Mouse (Mus musculus) urinary bladder, adult 2 months (tissue): Measurements from ENCODE around the gene Slit1. TPM values are rescaled to one million over a fixed set of nuclear protein-coding genes. Genes with fewer than 3 reads are reported as not detected.

ENCODE experiments used
- DNase-seq: peaks from one replicate; pipeline ENCODE4 v3.0.0; 2022; ENCODE audit warnings: low spot score
- polyA plus RNA-seq: library from polyadenylated mRNA; depleted of rRNA; stranded (reverse); fragments of >200 nt; gene quantifications from 2 replicates; pipeline ENCODE4 v1.2.3, GENCODE M21; 2012

Slit1 gene
- polyA plus RNA-seq, 1 experiment: 0.15 TPM

DNA sequence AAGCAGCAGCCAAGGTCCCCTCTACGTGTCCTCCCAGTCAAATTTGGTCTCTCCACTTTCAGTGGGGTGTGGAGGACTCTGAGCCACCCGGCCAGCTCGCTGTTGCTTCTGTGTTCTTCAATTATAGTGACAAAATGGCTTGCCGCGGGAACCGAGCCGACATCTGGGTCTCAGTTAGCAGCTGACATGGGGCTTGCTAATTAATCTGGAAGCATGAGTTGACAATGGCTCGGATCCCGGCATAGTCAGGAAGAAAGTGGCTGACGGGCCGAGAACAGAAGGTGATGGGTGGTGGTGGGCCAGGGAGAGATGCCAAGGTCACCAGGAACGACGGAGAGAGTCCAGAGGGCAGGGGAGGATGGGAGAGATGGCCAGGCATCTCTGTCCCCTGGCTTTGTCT, 55.2 kb downstream of the Slit1 start:
- no peak for DNase-seq

GRCm38 (mm10) chr19:41687836-41688235, 55.6 kb downstream of the Slit1 start:
- DNase-seq: no peak

- no peak for DNase-seq
Measured at GRCm38 (mm10) chr19:41686194-41686593, 57.3 kb downstream of the Slit1 start.

DNA sequence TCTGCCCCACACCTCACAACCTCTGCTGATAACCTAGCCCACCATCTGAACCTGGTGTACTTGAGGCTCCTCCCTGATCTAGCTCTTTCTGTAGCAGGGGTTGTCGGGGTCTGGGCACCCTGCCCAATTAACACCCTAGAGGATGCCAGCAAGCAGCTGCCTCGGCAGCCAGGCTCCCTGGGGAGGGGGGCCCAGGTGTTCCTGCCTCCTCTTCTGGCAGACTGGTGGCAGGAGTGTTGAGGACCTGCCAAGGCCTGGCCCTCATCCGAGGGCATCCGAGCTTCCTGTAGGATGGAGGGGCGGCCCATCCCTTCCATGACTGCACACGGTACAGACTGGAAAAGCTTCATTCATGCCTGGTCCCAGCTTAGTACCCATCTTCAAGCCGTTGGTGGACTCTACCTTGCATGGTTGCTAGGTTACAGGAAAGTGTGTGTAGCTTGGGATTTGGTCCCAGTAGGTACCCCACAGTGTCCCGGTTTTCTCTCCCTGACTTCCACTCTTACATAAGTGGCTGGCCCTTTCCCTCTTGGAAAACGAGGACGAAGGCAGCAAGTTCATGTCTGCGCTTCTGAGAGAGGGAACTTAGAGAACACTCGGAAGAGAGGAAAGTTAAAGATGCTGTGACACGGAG, 57.9 kb downstream of the Slit1 start:
- no peak for DNase-seq

- no peak for DNase-seq
Measured at GRCm38 (mm10) chr19:41684874-41685273, 58.6 kb downstream of the Slit1 start.

DNA sequence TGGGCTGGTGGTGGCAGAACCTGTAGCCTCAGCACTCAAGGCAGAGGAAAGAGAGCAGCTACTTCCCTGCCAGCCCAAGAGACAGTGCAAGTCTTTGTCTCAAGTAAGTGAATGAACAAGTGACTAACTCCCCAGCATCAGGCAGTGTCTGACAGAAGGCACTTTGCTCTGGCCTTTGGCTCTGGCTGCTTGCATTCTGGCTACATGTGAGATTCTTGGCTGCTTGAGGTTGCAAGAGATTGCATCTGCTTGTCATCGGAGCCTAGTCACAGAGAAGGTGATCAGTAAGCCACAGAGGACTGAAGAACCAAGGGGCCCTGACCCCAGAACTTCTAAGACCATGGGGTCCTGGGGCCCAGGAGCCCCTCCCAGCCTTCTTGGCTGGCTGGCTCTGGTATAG, 59.5 kb downstream of the Slit1 start:
- no peak for DNase-seq

DNA sequence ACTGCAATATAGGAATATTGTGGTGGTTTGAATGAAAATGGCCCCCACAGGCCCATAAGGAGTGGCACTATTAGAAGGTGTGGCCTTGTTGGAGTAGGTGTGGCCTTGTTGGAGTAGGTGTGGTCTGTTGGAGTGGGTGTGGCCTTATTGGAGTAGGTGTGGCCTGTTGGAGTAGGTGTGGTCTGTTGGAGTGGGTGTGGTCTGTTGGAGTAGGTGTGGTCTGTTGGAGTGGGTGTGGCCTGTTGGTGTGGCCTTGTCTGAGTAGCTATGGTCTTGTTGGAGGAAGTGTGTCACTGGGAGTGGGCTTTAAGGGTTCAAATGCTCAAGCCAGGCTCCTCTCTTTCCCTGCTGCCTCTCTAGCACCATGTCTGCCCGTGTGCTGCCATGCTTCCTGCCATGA, 63.2 kb downstream of the Slit1 start:
- no peak for DNase-seq

- no peak for DNase-seq
Measured at GRCm38 (mm10) chr19:41679028-41679427, 64.4 kb downstream of the Slit1 start.

GRCm38 (mm10) chr19:41677575-41677974, 65.9 kb downstream of the Slit1 start:
- no peak for DNase-seq

DNA sequence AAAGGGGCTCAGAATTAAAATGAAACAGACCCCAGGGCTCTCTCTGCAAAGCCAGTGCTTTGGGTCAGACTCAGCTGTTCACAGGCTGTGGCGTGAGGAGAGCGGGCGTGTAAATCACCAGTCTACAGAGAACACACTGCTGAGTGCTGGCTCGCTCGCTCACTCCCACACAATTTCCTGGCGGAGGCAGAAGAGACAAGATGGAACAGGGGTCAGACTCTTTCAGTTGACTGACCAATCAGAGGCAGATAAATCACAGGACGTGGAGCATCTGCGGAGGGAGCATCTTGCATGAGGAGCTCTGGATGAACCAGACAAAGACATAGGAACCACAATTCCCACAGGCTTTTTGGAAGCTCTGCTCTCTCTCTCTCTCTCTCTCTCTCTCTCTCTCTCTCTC, 67.9 kb downstream of the Slit1 start:
- no peak for DNase-seq

DNA sequence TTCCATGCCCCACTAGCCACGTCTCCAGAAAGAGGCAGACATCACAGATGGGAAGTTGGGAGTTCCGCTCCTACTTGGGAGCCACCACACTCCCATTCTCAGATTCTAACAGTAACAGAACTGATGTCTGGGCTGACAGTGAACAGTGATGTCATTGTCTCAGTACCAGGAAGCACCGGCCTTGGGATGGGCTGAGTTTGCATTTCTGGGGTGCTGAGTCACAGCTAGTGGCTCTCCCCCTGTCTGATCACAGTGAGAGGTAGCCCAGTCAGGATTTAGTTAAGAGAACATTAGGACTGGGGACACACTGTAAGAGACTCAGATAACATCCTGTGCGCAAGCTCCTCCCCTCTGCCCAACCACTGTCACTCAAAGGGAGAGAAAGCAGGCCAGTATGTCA, 69.1 kb downstream of the Slit1 start:
- no peak for DNase-seq

DNA sequence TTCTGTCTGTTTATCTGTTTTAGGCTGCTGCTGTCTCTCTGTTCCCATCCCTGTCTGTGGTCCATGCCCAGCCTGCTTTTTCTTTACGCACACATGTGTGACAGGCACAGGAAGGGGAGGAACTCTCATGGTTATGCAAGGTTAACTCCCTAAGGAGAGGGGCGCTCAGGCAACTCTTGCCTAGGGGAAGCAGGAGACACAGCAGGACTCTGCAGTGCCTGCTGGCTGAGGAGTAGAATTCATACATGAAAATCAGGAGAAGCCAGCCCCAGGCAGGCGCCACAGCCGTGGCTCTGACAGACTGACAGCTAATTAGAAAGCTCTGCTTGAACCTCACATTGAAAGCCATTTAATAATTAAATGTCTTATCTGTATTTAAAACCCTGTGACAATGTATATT, 70.6 kb downstream of the Slit1 start:
- DNase-seq: no peak

DNA sequence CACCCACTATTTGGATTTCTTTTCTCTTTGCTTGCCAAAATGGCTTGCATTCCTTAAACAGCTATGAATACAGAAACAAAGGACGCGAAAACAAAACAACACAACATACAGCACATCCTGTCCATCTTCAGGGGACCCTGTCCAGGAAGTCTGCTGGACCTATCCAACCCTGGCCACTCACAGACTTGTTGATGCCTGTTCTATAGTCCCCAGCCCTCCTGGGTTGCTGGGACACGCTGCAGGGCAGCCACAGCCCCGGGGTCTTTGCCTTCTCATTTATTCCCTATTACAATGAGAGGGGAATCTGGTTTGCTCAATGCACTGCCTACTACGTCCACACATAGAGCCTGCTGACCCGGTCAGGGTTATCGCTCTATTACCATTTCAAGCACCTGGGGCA, 72.5 kb downstream of the Slit1 start:
- no peak for DNase-seq

DNA sequence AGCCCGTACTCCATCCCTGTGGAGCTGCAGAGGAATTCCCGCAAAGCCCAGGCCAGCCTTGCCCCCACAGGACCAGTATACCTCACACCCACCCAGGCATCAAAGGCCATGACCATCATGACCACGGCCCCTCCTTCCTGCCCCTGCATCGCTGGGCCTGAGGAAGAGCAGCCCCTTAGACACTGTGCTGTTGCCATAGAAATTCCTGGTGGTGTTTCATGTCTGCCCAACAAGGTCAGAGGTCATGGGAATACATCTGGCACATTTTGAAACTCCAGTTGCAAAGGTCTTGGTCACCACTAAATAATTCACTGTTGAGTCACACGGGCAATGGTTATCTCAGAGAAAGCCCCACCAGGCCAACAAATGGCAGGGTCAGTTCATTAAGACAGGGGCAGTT, 73.0 kb downstream of the Slit1 start:
- no peak for DNase-seq

- DNase-seq: no peak
Measured at GRCm38 (mm10) chr19:41669747-41670342, 73.6 kb downstream of the Slit1 start.

GRCm38 (mm10) chr19:41667591-41667990, 75.9 kb downstream of the Slit1 start:
- DNase-seq: no peak

DNA sequence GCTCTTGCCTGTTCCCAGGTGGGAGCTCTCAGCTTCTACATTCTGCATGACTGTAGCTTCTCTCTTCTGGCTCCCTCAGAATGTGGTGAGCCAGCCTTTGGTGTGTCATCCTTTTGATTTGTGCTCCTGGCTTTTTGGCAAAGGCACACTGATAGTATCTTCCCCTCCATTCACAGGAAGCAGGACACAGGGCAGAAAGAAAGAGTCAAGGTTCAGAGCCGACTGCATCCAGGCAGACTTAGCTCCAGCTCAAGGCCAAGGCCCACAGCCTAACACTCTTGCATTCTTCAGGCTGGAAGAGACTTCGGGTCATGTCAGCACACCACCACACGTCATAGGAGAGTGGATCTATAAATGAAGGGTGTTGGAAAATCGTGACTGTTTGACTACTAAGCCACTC, 77.5 kb downstream of the Slit1 start:
- no peak for DNase-seq

DNA sequence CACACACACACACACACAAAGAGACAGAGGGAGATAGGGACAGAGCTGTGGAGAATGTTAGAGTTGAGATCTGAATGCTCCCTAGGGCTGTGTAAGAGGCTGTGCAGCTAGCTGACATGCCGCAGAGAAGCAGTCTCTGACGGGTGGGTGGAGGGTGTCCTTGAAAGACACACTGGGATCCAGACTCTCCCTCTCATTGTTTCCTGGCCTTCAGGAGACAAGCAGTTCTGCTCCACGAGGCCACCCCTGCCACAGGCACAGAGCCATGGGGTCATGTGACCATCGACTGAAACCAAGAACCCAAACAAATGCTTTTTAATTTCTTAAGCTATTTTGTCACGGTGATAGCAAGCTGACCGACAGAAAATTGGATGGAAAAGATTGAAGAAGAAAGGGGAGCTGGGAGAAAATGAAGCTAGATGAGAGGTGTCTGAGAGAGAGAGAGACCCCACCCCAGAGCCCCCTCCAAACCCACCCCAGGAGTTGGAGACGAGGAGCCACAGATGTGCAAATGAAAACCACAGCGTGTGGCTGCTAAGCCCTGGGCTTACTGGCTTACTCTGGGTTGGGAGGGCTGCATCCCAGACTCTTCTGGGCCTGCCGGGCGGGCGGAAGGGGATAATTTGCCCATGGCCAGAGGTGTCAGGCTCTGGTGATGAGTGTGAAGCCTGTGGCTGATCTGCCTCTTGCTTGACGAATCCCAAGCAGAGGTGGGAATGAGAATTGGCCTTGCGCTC, 79.8 kb downstream of the Slit1 start:
- DNase-seq: no peak

- no peak for DNase-seq
Measured at GRCm38 (mm10) chr19:41661466-41661865, 82.0 kb downstream of the Slit1 start.

- DNase-seq: no peak
Measured at GRCm38 (mm10) chr19:41660999-41661374, 82.5 kb downstream of the Slit1 start.

DNA sequence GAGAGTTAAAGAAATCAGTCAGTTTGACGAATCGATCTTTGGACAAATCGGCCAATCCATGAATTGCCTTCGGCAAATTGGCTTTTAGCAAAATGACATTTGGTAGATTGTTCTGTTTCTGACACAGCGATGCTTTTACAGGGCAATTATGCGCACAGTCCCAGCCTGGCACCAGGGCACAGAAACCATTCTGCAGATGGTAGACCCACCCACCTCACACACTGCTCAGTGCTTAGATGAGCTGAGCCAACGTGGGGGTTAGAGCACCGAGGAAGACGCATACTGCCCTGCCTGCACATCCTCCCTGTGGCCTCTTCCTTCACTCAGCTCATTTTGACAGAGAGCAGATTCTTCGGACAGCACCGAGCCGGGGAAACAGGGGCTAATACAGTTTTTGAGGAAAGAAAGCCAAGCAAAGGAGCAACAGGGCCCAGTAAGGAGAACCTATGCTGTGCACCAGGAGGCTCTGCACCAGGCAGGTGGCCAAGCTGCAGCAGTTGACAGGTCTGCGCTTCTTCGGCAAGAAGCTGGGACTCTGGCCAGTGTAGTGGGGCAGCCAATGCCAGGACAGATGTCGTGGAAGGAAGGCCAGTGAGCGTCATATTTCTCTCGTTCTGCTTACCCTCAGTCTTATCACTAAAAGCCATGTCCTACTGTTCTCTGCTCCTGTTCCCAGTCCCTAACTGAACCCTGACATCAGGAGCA, 83.0 kb downstream of the Slit1 start:
- DNase-seq: no peak

DNA sequence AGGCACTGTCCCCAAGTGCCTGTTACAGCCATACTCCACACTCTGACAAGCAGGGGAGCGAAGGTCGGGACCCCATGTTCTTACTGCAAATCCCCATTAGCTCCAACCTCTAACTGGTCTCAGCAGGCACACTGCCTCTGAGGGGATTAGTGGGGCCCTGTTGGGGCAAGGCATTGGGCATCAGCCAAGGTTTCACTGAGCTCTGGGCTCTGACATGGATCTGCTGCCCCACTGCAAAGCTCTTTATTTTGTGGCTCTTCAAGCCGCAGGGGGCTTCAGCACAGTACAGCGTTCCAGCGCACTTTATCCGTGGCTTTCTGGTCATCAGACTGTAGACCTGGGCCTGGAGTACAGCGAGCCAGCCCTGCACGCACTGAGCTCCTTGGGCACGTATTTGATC, 86.0 kb downstream of the Slit1 start:
- no peak for DNase-seq

- no peak for DNase-seq
Measured at GRCm38 (mm10) chr19:41656671-41657070, 86.8 kb downstream of the Slit1 start.
